Mouse (Mus musculus) R1 (cell line): ENCODE measurements around the gene Tex19.1.
A peak's percentile ranks its signal among the peaks of the same experiment; 100 is the strongest.
"Not testable (repeated sequence)": the region's sequence is repeated elsewhere in the genome, so short reads cannot be mapped to it uniquely, and the experiment has no call there.

Experiments used
- DNase-seq: peaks from one replicate; pipeline ENCODE4 v3.0.0-alpha.2; 2018; ENCODE audit warnings: low read depth, low spot score

Gene Tex19.1

GRCm38 (mm10) chr11:121145865-121146264, at the start of gene Tex19.1:
Gene Tex19.1 (plus strand): TSS chr11:121146143.
- peak; percentile 97 for DNase-seq

- no peak for DNase-seq
Measured at GRCm38 (mm10) chr11:121099762-121100161, 46.2 kb upstream of the Tex19.1 start.

GRCm38 (mm10) chr11:121100692-121101091, 45.3 kb upstream of the Tex19.1 start:
- DNase-seq, result no peak

- no peak for DNase-seq
Measured at GRCm38 (mm10) chr11:121101124-121101805, 44.7 kb upstream of the Tex19.1 start.

- not testable (repeated sequence) for DNase-seq
Measured at GRCm38 (mm10) chr11:121107242-121107641, 38.7 kb upstream of the Tex19.1 start.

- no peak for DNase-seq
Measured at GRCm38 (mm10) chr11:121108061-121108460, 37.9 kb upstream of the Tex19.1 start.

GRCm38 (mm10) chr11:121109986-121110385, 36.0 kb upstream of the Tex19.1 start:
- DNase-seq, result no peak

GRCm38 (mm10) chr11:121111051-121111450, 34.9 kb upstream of the Tex19.1 start:
- no peak for DNase-seq

- DNase-seq, result no peak
Measured at GRCm38 (mm10) chr11:121111601-121112000, 34.3 kb upstream of the Tex19.1 start.

- no peak for DNase-seq
Measured at GRCm38 (mm10) chr11:121112091-121112775, 33.7 kb upstream of the Tex19.1 start.

- DNase-seq, result peak; percentile 40
Measured at GRCm38 (mm10) chr11:121118106-121118505, 27.8 kb upstream of the Tex19.1 start.

GRCm38 (mm10) chr11:121118577-121118976, 27.4 kb upstream of the Tex19.1 start, which contains the start of gene Tex19.2:
Gene Tex19.2 (minus strand): TSS chr11:121118677.
- no peak for DNase-seq

GRCm38 (mm10) chr11:121121151-121121550, 24.8 kb upstream of the Tex19.1 start:
- DNase-seq, result no peak

- DNase-seq, result no peak
Measured at GRCm38 (mm10) chr11:121122024-121122670, 23.8 kb upstream of the Tex19.1 start.

- DNase-seq, result no peak
Measured at GRCm38 (mm10) chr11:121123438-121123837, 22.5 kb upstream of the Tex19.1 start.

GRCm38 (mm10) chr11:121125522-121126172, 20.3 kb upstream of the Tex19.1 start:
- no peak for DNase-seq

- DNase-seq, result peak; percentile 80
Measured at GRCm38 (mm10) chr11:121126395-121126794, 19.5 kb upstream of the Tex19.1 start.

GRCm38 (mm10) chr11:121127441-121127840, 18.5 kb upstream of the Tex19.1 start:
- no peak for DNase-seq

- DNase-seq, result no peak
Measured at GRCm38 (mm10) chr11:121129616-121130015, 16.3 kb upstream of the Tex19.1 start.

GRCm38 (mm10) chr11:121134600-121134999, 11.3 kb upstream of the Tex19.1 start:
- no peak for DNase-seq

- no peak for DNase-seq
Measured at GRCm38 (mm10) chr11:121137682-121138081, 8.3 kb upstream of the Tex19.1 start.

GRCm38 (mm10) chr11:121138732-121139131, 7.2 kb upstream of the Tex19.1 start:
- DNase-seq, result no peak
